Mouse (Mus musculus): ENCODE results near the gene Adrb1. TPM values are rescaled to one million over a fixed set of nuclear protein-coding genes. Genes with fewer than 3 reads are reported as not detected.

Adrb1 gene
- total and polyA plus RNA-seq, 3 experiments: not detected

DNA sequence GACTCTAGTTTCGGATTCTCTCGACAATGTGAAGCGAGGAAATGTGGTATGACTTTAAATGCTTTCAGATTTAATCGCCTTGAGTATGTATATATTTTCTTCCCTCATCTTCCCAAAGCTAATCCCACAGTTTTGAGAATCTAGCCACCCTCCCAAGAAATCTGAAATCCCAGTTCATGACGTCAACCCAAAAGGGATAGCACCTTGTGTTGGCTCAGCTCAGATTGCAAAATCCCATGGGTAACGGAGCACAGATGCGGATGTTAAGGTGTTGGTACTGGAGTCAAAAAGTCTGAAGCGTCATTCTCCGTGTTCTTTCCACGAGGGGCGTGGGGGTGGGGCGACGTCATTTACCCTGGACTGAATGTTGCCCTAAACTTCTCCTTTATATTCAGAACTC, 1.1 kb upstream of the Adrb1 start:
- DNase-seq (ENCODE audit: low read depth, low spot score): no peak
- Histone ChIP-seq H3K4me1 (ENCODE audit: control insufficient read depth in 1 of 2, insufficient read depth in 2 of 2, low read length in 2 of 2) (no peaks in the 10 kb centered on the region), H3K9ac (ENCODE audit: control insufficient read depth, low read depth, low read length, poor library complexity, severe bottlenecking) (no peak overlapping the region), H3K36me3 (ENCODE audit: control insufficient read depth in 1 of 2, insufficient read depth in 2 of 2, low read length in 2 of 2) (no peaks in the 10 kb centered on the region), H3K79me2 (ENCODE audit: control insufficient read depth, insufficient read depth, low read length, poor library complexity) (no peaks in the 10 kb centered on the region), H3K4me3 (ENCODE audit: control insufficient read depth in 1 of 2, insufficient read depth in 1 of 2, low read depth in 2 of 2, low read length in 2 of 2) (no peak overlapping the region), H3K27ac (ENCODE audit: control insufficient read depth, low read depth, low read length) (no peak overlapping the region), H3K27me3 (ENCODE audit: control insufficient read depth in 1 of 2, insufficient read depth in 2 of 2, low read length in 2 of 2) (peaks cover 0 to 3% of the 10 kb centered on the region in 2 experiments; a peak in 2 of 4 replicates), H3K9me3 (replicated peaks; ENCODE audit: insufficient read depth, low read length) (no peaks in the 10 kb centered on the region)
- TF ChIP-seq CTCF (IDR thresholded peaks at IDR 0.05 in 2 of 3, conservative IDR thresholded peaks at IDR 0.05 in 1 of 3; ENCODE audit: control insufficient read depth in 1 of 3, insufficient read depth in 1 of 3, low read depth in 2 of 3, low read length in 3 of 3, poor library complexity in 1 of 3, severe bottlenecking in 1 of 3): no peak
- no peak for TF ChIP-seq E2F4 (IDR thresholded peaks at IDR 0.05; ENCODE audit: borderline replicate concordance, low read depth, low read length)
- TF ChIP-seq USF2 (IDR thresholded peaks at IDR 0.05; ENCODE audit: borderline replicate concordance in 1 of 2, insufficient read depth in 1 of 2, low read depth in 1 of 2, low read length in 2 of 2): no peak
- no peak for TF ChIP-seq POLR2A (IDR thresholded peaks at IDR 0.05; ENCODE audit: control insufficient read depth in 1 of 2, insufficient read depth in 1 of 2, low read depth in 1 of 2, low read length in 2 of 2, poor library complexity in 1 of 2)
- no peak for TF ChIP-seq EP300 (IDR thresholded peaks at IDR 0.05; ENCODE audit: low read depth in 1 of 2, low read length in 2 of 2)
- TF ChIP-seq ZNF384 (IDR thresholded peaks at IDR 0.05; ENCODE audit: low read depth, low read length): no peak
- no peak for TF ChIP-seq MYC (IDR thresholded peaks at IDR 0.05; ENCODE audit: low read depth, low read length)
- TF ChIP-seq JUND (IDR thresholded peaks at IDR 0.05; ENCODE audit: low read depth, low read length): no peak
- no peak for TF ChIP-seq ETS1 (IDR thresholded peaks at IDR 0.05; ENCODE audit: low read depth, low read length)
- TF ChIP-seq KAT2A (conservative IDR thresholded peaks at IDR 0.05; ENCODE audit: low read depth, low read length): no peak
- TF ChIP-seq TBP (IDR thresholded peaks at IDR 0.05; ENCODE audit: low read depth, low read length): no peak
- no peak for TF ChIP-seq USF1 (IDR thresholded peaks at IDR 0.05; ENCODE audit: low read depth, low read length)
- TF ChIP-seq CHD2 (IDR thresholded peaks at IDR 0.05; ENCODE audit: low read length): no peak

DNA sequence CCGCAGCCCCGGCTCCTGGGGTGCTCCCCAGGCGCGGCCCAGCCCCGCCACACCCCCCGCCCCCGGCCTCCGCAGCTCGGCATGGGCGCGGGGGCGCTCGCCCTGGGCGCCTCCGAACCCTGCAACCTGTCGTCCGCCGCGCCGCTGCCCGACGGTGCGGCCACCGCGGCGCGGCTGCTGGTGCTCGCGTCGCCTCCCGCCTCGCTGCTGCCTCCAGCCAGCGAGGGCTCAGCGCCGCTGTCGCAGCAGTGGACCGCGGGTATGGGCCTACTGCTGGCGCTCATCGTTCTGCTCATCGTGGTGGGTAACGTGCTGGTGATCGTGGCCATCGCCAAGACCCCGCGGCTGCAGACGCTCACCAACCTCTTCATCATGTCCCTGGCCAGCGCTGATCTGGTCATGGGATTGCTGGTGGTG, 300 bp downstream of the Adrb1 start:
- no peaks in the 10 kb centered on the region for H3K79me2 ChIP-seq (ENCODE audit: control insufficient read depth, insufficient read depth, low read length, poor library complexity)
- no peak for TF ChIP-seq ZMIZ1 (IDR thresholded peaks at IDR 0.05; ENCODE audit: low read depth, low read length)
- TF ChIP-seq USF1 (IDR thresholded peaks at IDR 0.05; ENCODE audit: low read depth, low read length): no peak
- no peak for TF ChIP-seq E2F4 (IDR thresholded peaks at IDR 0.05; ENCODE audit: borderline replicate concordance, low read depth, low read length)
- TF ChIP-seq MAFK (IDR thresholded peaks at IDR 0.05; ENCODE audit: borderline replicate concordance, low read depth, low read length): no peak
- no peak for TF ChIP-seq TCF12 (IDR thresholded peaks at IDR 0.05; ENCODE audit: low read depth, low read length)
- TF ChIP-seq NELFE (IDR thresholded peaks at IDR 0.05; ENCODE audit: low read depth, low read length): no peak
- no peak for TF ChIP-seq ZKSCAN1 (IDR thresholded peaks at IDR 0.05; ENCODE audit: low read depth, low read length)
- no peak for TF ChIP-seq POLR2A (IDR thresholded peaks at IDR 0.05; ENCODE audit: control insufficient read depth in 1 of 2, insufficient read depth in 1 of 2, low read depth in 1 of 2, low read length in 2 of 2, poor library complexity in 1 of 2)
- no peak for TF ChIP-seq NRF1 (IDR thresholded peaks at IDR 0.05; ENCODE audit: insufficient read depth, low read depth, low read length, poor library complexity, severe bottlenecking)
- TF ChIP-seq EP300 (IDR thresholded peaks at IDR 0.05; ENCODE audit: low read depth in 1 of 2, low read length in 2 of 2): no peak
- no peak for TF ChIP-seq KAT2A (conservative IDR thresholded peaks at IDR 0.05; ENCODE audit: low read depth, low read length)
- no peak for TF ChIP-seq MAX (IDR thresholded peaks at IDR 0.05; ENCODE audit: low read length)
- no peak for TF ChIP-seq ELF1 (IDR thresholded peaks at IDR 0.05; ENCODE audit: low read depth, low read length)
- H3K9ac ChIP-seq (ENCODE audit: control insufficient read depth, low read depth, low read length, poor library complexity, severe bottlenecking): no peak overlapping the region
- H3K36me3 ChIP-seq (ENCODE audit: control insufficient read depth in 1 of 2, insufficient read depth in 2 of 2, low read length in 2 of 2): no peaks in the 10 kb centered on the region
- H3K9me3 ChIP-seq (replicated peaks; ENCODE audit: insufficient read depth, low read length): no peaks in the 10 kb centered on the region
- H3K4me3 ChIP-seq (ENCODE audit: control insufficient read depth in 1 of 2, insufficient read depth in 1 of 2, low read depth in 2 of 2, low read length in 2 of 2): no peak overlapping the region
- H3K27ac ChIP-seq (ENCODE audit: control insufficient read depth, low read depth, low read length): no peak overlapping the region
- DNase-seq (ENCODE audit: low read depth, low spot score): no peak
- H3K4me1 ChIP-seq (ENCODE audit: control insufficient read depth in 1 of 2, insufficient read depth in 2 of 2, low read length in 2 of 2): no peaks in the 10 kb centered on the region
- peaks cover 5 to 6% of the 10 kb centered on the region in 2 experiments for H3K27me3 ChIP-seq (ENCODE audit: control insufficient read depth in 1 of 2, insufficient read depth in 2 of 2, low read length in 2 of 2)

Data from MEL (cell line).